Mouse (Mus musculus): ENCODE data around the gene Ttc26.
"Not testable (repeated sequence)": the region's sequence is repeated elsewhere in the genome, so short reads cannot be mapped to it uniquely, and the experiment has no call there.

Gene Ttc26

DNA sequence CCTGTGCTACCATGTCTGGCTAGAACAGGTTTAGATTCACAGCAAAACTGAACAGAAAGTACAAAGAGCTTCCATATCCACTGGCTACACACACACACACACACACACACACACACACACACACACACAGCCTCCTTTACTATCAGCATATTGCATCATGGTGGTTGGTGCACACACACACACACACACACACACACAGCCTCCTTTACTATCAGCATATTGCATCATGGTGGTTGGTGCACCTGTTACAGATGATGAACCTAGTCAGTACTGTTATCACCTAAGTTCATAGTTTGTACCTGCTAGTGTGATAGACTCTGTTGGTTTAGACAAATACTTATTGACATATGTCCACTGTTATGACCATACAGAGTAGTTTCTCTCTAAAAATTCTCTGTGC is 75.2 kb downstream of the Ttc26 start:
- DNase-seq (ENCODE audit: low read depth, low spot score) = not testable (repeated sequence)

DNA sequence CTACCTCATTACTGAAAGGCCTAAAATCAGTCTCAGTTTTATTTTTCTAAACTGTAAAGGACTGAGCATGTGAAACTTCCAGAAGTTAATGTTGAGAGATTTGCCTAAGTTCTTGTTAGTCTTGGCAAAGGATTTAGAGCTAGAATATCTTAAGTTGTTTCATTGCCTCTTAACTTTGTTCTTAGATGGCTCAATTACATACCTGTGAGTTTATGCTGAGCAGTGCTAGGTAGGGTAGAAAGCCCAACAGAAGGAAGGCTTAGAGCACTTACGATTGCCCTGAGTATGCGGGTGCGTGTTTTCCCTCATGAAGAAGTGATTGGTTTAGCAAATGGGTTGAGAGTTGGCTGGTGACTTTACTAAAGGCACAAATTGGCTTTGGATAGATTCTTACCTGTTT is 76.8 kb downstream of the Ttc26 start:
- DNase-seq (ENCODE audit: low read depth, low spot score) = no peak

DNA sequence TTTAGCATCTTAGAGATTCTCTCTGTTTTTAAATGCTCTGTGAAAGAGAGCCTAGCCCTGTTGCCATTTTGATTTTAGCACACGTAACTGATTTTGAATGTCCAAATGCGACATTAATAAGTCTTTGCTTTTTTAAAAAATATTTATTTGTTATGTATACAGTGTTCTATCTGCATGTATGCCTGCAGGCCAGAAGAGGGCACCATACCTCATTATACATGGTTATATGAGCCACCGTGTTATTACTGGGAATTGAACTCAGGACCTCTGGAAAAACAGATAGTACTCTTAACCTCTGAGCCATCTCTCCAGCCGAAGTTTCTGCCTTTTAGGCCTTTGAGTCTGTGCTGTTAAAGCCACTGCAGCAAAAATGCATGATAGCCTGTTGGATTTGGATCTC is 88.3 kb downstream of the Ttc26 start:
- no peak for DNase-seq (ENCODE audit: low read depth, low spot score)

All from brain, adult 2 months (tissue).